Mouse (Mus musculus): ENCODE measurements around the gene Lgr4. TPM values are rescaled to one million over a fixed set of nuclear protein-coding genes. Genes with fewer than 3 reads are reported as not detected.
A peak's percentile ranks its signal among the peaks of the same experiment; 100 is the strongest.

Gene Lgr4
- polyA plus RNA-seq, 1 experiment: 3.8 TPM

GRCm38 (mm10) chr2:110017616-110018505, 100.4 kb downstream of the Lgr4 start, which contains the start of gene Ccdc34:
Gene Ccdc34, plus strand, starts transcription at chr2:110017817.
- Histone ChIP-seq H3ac (ENCODE audit: control insufficient read depth, insufficient read length) (peak within 1 kb of the TSS; percentile 28), H3K36me3 (ENCODE audit: control insufficient read depth, insufficient read depth) (no peaks in the 10 kb centered on the region), H3K79me2 (ENCODE audit: control insufficient read depth, insufficient read depth) (peaks cover 30% of the 10 kb centered on the region), H3K27me3 (ENCODE audit: control insufficient read depth, insufficient read depth, insufficient read length) (no peaks in the 10 kb centered on the region), H3K4me3 (peak within 1 kb of the TSS; percentile 60), H3K4me2 (ENCODE audit: low read depth) (peak within 1 kb of the TSS; percentile 99)
- no peak for TF ChIP-seq CEBPB (IDR thresholded peaks at IDR 0.05; ENCODE audit: insufficient read depth, poor library complexity, severe bottlenecking)
- TF ChIP-seq USF1 (IDR thresholded peaks at IDR 0.05; ENCODE audit: low read depth): no peak
- peak; percentile 86 for TF ChIP-seq E2F4 (IDR thresholded peaks at IDR 0.05; ENCODE audit: insufficient read depth)
- TF ChIP-seq SRF (IDR thresholded peaks at IDR 0.05; ENCODE audit: control insufficient read depth, insufficient read length, low read depth): no peak
- peak; percentile 67 for TF ChIP-seq POLR2A (IDR thresholded peaks at IDR 0.05; ENCODE audit: insufficient read length, low read depth)
- no peak for TF ChIP-seq TCF3 (IDR thresholded peaks at IDR 0.05; ENCODE audit: insufficient read length, low read depth)
- TF ChIP-seq TCF12 (IDR thresholded peaks at IDR 0.05; ENCODE audit: insufficient read depth, poor library complexity, severe bottlenecking): no peak
- TF ChIP-seq MYOD1 (IDR thresholded peaks at IDR 0.05; ENCODE audit: control insufficient read depth in 1 of 3, insufficient read length in 2 of 3, low read depth in 2 of 3): no peak
- TF ChIP-seq MYOG (IDR thresholded peaks at IDR 0.05; ENCODE audit: control insufficient read depth in 1 of 3, insufficient read depth in 1 of 3, insufficient read length in 2 of 3, low read depth in 2 of 3): no peak
- TF ChIP-seq MAX (IDR thresholded peaks at IDR 0.05; ENCODE audit: low read depth): no peak
- TF ChIP-seq POLR2AphosphoS2 (IDR thresholded peaks at IDR 0.05; ENCODE audit: insufficient read length, low read depth): no peak
- TF ChIP-seq REST (IDR thresholded peaks at IDR 0.05; ENCODE audit: insufficient read depth, insufficient read length): no peak

- no peak for TF ChIP-seq MAX (IDR thresholded peaks at IDR 0.05; ENCODE audit: low read depth)
- no peak for TF ChIP-seq TCF3 (IDR thresholded peaks at IDR 0.05; ENCODE audit: insufficient read length, low read depth)
- no peak for TF ChIP-seq REST (IDR thresholded peaks at IDR 0.05; ENCODE audit: insufficient read depth, insufficient read length)
- TF ChIP-seq USF1 (IDR thresholded peaks at IDR 0.05; ENCODE audit: low read depth): no peak
- Histone ChIP-seq H3K4me2 (ENCODE audit: low read depth) (peak overlapping the region; percentile 99), H3K36me3 (ENCODE audit: control insufficient read depth, insufficient read depth) (no peaks in the 10 kb centered on the region), H3K79me2 (ENCODE audit: control insufficient read depth, insufficient read depth) (peaks cover 30% of the 10 kb centered on the region), H3K4me3 (no peak overlapping the region), H3ac (ENCODE audit: control insufficient read depth, insufficient read length) (no peak overlapping the region), H3K27me3 (ENCODE audit: control insufficient read depth, insufficient read depth, insufficient read length) (no peaks in the 10 kb centered on the region)
Measured at GRCm38 (mm10) chr2:110019656-110020055, 102.2 kb downstream of the Lgr4 start.

- Histone ChIP-seq H3K4me2 (ENCODE audit: low read depth) (no peak overlapping the region), H3ac (ENCODE audit: control insufficient read depth, insufficient read length) (no peak overlapping the region)
- TF ChIP-seq TCF3 (IDR thresholded peaks at IDR 0.05; ENCODE audit: insufficient read length, low read depth): no peak
- no peak for TF ChIP-seq E2F4 (IDR thresholded peaks at IDR 0.05; ENCODE audit: insufficient read depth)
- no peak for TF ChIP-seq MAX (IDR thresholded peaks at IDR 0.05; ENCODE audit: low read depth)
- TF ChIP-seq POLR2AphosphoS2 (IDR thresholded peaks at IDR 0.05; ENCODE audit: insufficient read length, low read depth): no peak
- TF ChIP-seq SRF (IDR thresholded peaks at IDR 0.05; ENCODE audit: control insufficient read depth, insufficient read length, low read depth): no peak
- TF ChIP-seq REST (IDR thresholded peaks at IDR 0.05; ENCODE audit: insufficient read depth, insufficient read length): no peak
- no peak for TF ChIP-seq USF1 (IDR thresholded peaks at IDR 0.05; ENCODE audit: low read depth)
- no peak for TF ChIP-seq MYOG (IDR thresholded peaks at IDR 0.05; ENCODE audit: control insufficient read depth in 1 of 3, insufficient read depth in 1 of 3, insufficient read length in 2 of 3, low read depth in 2 of 3)
- TF ChIP-seq TCF12 (IDR thresholded peaks at IDR 0.05; ENCODE audit: insufficient read depth, poor library complexity, severe bottlenecking): no peak
- no peak for TF ChIP-seq POLR2A (IDR thresholded peaks at IDR 0.05; ENCODE audit: insufficient read length, low read depth)
- no peak for TF ChIP-seq CEBPB (IDR thresholded peaks at IDR 0.05; ENCODE audit: insufficient read depth, poor library complexity, severe bottlenecking)
- no peak for TF ChIP-seq MYOD1 (IDR thresholded peaks at IDR 0.05; ENCODE audit: control insufficient read depth in 1 of 3, insufficient read length in 2 of 3, low read depth in 2 of 3)
Measured at GRCm38 (mm10) chr2:110020430-110020829, 103.0 kb downstream of the Lgr4 start.

GRCm38 (mm10) chr2:110036265-110036664, 118.8 kb downstream of the Lgr4 start:
- TF ChIP-seq E2F4 (IDR thresholded peaks at IDR 0.05; ENCODE audit: insufficient read depth) (no peak), POLR2A (IDR thresholded peaks at IDR 0.05; ENCODE audit: insufficient read length, low read depth) (no peak), USF1 (IDR thresholded peaks at IDR 0.05; ENCODE audit: low read depth) (no peak), TCF12 (IDR thresholded peaks at IDR 0.05; ENCODE audit: insufficient read depth, poor library complexity, severe bottlenecking) (no peak), TCF3 (IDR thresholded peaks at IDR 0.05; ENCODE audit: insufficient read length, low read depth) (no peak), REST (IDR thresholded peaks at IDR 0.05; ENCODE audit: insufficient read depth, insufficient read length) (no peak), MYOD1 (IDR thresholded peaks at IDR 0.05; ENCODE audit: control insufficient read depth in 1 of 3, insufficient read length in 2 of 3, low read depth in 2 of 3) (no peak), POLR2AphosphoS2 (IDR thresholded peaks at IDR 0.05; ENCODE audit: insufficient read length, low read depth) (no peak), SRF (IDR thresholded peaks at IDR 0.05; ENCODE audit: control insufficient read depth, insufficient read length, low read depth) (no peak), MAX (IDR thresholded peaks at IDR 0.05; ENCODE audit: low read depth) (no peak), CEBPB (IDR thresholded peaks at IDR 0.05; ENCODE audit: insufficient read depth, poor library complexity, severe bottlenecking) (no peak), MYOG (IDR thresholded peaks at IDR 0.05; ENCODE audit: control insufficient read depth in 1 of 3, insufficient read depth in 1 of 3, insufficient read length in 2 of 3, low read depth in 2 of 3) (no peak)
- H3K4me2 ChIP-seq (ENCODE audit: low read depth): no peak overlapping the region

More at GRCm38 (mm10) chr2:110020430-110020829, 103.0 kb downstream of the Lgr4 start:
- Histone ChIP-seq H3K27me3 (ENCODE audit: control insufficient read depth, insufficient read depth, insufficient read length) (no peaks in the 10 kb centered on the region), H3K79me2 (ENCODE audit: control insufficient read depth, insufficient read depth) (peaks cover 30% of the 10 kb centered on the region), H3K4me3 (no peak overlapping the region), H3K36me3 (ENCODE audit: control insufficient read depth, insufficient read depth) (no peaks in the 10 kb centered on the region)

More at GRCm38 (mm10) chr2:110036265-110036664, 118.8 kb downstream of the Lgr4 start:
- Histone ChIP-seq H3K4me3 (no peak overlapping the region), H3K79me2 (ENCODE audit: control insufficient read depth, insufficient read depth) (peaks cover 9% of the 10 kb centered on the region), H3ac (ENCODE audit: control insufficient read depth, insufficient read length) (no peak overlapping the region), H3K36me3 (ENCODE audit: control insufficient read depth, insufficient read depth) (peaks cover 6% of the 10 kb centered on the region), H3K27me3 (ENCODE audit: control insufficient read depth, insufficient read depth, insufficient read length) (no peaks in the 10 kb centered on the region)
